Mouse (Mus musculus) kidney, embryonic 16.5 days (tissue): ENCODE results near the gene Paqr4. TPM values are rescaled to one million over a fixed set of nuclear protein-coding genes. Genes with fewer than 3 reads are reported as not detected.

ENCODE experiments used
- ATAC-seq: fragments of 200-750 bp; cut with Nextera tagmentation; 2 replicates; pipeline ENCODE4 v1.8.0; 2017; ENCODE audit warnings: moderate TSS enrichment; ENCODE audit not compliant: low FRiP score, low TSS enrichment
- H3K27ac ChIP-seq: fragments of 300-500 bp; sonication (generic); 2 replicates; pipeline ENCODE4 v1.5.1; 2014; ENCODE audit warnings: low read length
- H3K27me3 ChIP-seq: fragments of 300-500 bp; sonication (generic); 2 replicates; pipeline ENCODE4 v1.6.1; 2014; ENCODE audit warnings: low read length, control low read depth, mixed read lengths; ENCODE audit not compliant: insufficient read depth
- H3K36me3 ChIP-seq: fragments of 300-500 bp; sonication (generic); 2 replicates; pipeline ENCODE4 v1.6.1; 2014; ENCODE audit warnings: low read length, control low read depth, mixed read lengths; ENCODE audit not compliant: insufficient read depth
- H3K4me1 ChIP-seq: fragments of 300-500 bp; sonication (generic); 2 replicates; pipeline ENCODE4 v1.6.1; 2014; ENCODE audit warnings: low read length, control low read depth, mixed read lengths; ENCODE audit not compliant: insufficient read depth
- H3K4me2 ChIP-seq: fragments of 300-500 bp; sonication (generic); replicated peaks from 2 replicates; pipeline ENCODE4 v1.6.1; 2014; ENCODE audit warnings: low read depth, low read length
- H3K4me3 ChIP-seq: fragments of 300-500 bp; sonication (generic); 2 replicates; pipeline ENCODE4 v1.5.1; 2014; ENCODE audit warnings: mild to moderate bottlenecking, low read length
- H3K9ac ChIP-seq: fragments of 300-500 bp; sonication (generic); replicated peaks from 2 replicates; pipeline ENCODE4 v1.6.1; 2014; ENCODE audit warnings: low read length
- H3K9me3 ChIP-seq: fragments of 300-500 bp; sonication (generic); 2 replicates; pipeline ENCODE4 v1.6.1; 2016; ENCODE audit warnings: low read length, control low read depth
- WGBS: fragments of 180-500 bp; shearing (Covaris S2); extraction: QIAGEN DNeasy Blood & Tissue Kit; methylation state at CpG from one replicate; pipeline ENCODE4 v1.1.7; 2014; 5-methylcytosine and 5-hydroxymethylcytosine counted together
- polyA plus RNA-seq: library from polyadenylated mRNA; unstranded; fragments of >200 nt; fragmentation: Nextera tagmentation; extraction: Ambion mirVana; gene quantifications from 2 replicates; pipeline ENCODE4 v1.2.1, GENCODE M21; 2015

The Paqr4 gene
- 22.9 and 25.4 TPM in 2 replicates for polyA plus RNA-seq

DNA sequence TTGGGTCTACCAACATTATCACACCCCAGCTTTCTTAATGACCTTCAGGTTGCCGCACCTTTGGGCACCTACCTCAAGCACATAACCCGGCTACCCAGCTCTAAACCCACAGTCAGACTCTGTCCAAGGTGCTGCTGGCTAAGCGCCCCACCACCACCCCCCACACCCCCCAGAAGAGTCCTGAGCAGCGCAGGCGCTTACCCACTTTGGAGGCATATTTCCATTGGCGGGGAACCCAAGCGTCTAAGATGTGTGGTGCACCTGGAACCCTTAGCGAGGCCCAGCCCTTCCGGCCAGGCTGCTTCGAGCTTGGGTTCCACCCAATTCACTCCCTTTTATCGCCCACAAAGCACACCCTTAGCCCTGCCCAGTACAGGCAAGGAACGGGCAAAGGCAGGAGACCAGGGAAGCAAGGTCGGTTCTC, at the start of gene Paqr4:
Gene Paqr4 (minus strand): TSS at position 270 of the 424 bp plus-strand sequence.
- WGBS, result 6% methylated on average over 13 of the region's 13 CpGs
- ATAC-seq, result peak; percentile 16; the same call in 1 of the 2 replicates
- Histone ChIP-seq H3K4me2 (peak within 1 kb of the TSS; percentile 99), H3K4me1 (peaks cover 46% of the 10 kb centered on the region), H3K9ac (peak within 1 kb of the TSS; percentile 74), H3K4me3 (peak within 1 kb of the TSS; percentile 67), H3K27me3 (peaks cover 50% of the 10 kb centered on the region), H3K36me3 (peaks cover 9% of the 10 kb centered on the region; the same call in 1 of the 2 replicates), H3K9me3 (no peaks in the 10 kb centered on the region), H3K27ac (peak within 1 kb of the TSS; percentile 57; the same call in 1 of the 2 replicates)

DNA sequence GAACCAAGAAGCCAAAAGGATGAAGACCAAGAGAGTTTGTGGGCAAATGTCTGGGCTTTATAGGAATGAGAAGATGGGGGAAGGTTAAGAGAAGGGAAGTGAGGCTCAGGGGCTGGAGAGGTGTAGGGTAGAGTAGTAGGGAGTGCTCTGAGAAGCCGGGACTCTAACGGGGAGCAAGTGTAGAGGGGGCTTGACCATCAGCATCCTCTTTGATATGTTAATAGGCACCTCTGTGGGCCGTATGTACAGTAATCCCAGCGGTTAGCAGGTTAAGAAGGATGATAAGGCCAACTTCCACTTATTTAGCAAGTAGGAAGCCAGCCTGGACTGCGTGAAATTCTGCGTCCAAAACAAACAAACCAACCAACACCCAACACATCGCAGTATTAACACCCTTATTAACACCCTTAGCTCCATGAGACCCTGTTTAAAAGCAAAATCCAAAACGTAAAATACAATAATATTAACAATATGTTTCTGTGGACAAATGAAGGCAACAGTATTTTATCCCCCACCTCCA, 49.1 kb upstream of the Paqr4 start:
- H3K4me2 ChIP-seq, result peak overlapping the region; percentile 77
- H3K4me3 ChIP-seq, result peak overlapping the region; percentile 58
- H3K27me3 ChIP-seq, result no peaks in the 10 kb centered on the region
- WGBS, result 15% methylated on average over 8 of the region's 8 CpGs
- ATAC-seq, result no peak
- peaks cover 21% of the 10 kb centered on the region for H3K4me1 ChIP-seq
- peak overlapping the region; percentile 87 for H3K27ac ChIP-seq
- no peaks in the 10 kb centered on the region for H3K9me3 ChIP-seq
- peak overlapping the region; percentile 91 for H3K9ac ChIP-seq
- H3K36me3 ChIP-seq, result 0 out of 2 replicates have a peak, but pooled peaks cover 2% of the 10 kb centered on the region

DNA sequence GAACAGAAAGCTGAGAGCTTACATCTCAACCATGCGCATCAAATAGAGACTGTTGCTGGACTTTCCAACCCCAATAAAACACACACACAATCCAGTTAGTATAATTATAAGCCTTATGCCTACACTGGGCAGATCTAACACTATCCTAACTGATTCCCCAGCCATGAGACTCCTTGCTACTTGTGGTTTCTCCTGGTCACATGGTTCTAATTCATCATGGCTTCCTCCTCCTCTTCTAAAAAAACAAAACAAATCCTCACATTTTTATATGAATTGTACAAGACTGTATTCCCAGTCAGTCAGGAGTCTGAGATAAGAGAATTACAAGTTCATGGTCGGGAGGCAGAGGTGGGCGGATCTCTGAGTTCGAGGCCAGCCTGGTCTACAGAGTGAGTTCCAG, 48.3 kb upstream of the Paqr4 start:
- no peaks in the 10 kb centered on the region for H3K27me3 ChIP-seq
- 0 out of 2 replicates have a peak, but pooled peaks cover 2% of the 10 kb centered on the region for H3K36me3 ChIP-seq
- ATAC-seq, result no peak
- no peak overlapping the region for H3K4me2 ChIP-seq
- H3K9ac ChIP-seq, result no peak overlapping the region
- no peak overlapping the region for H3K4me3 ChIP-seq
- WGBS, result 87% methylated on average over 4 of the region's 4 CpGs
- H3K27ac ChIP-seq, result no peak overlapping the region
- H3K4me1 ChIP-seq, result peaks cover 21% of the 10 kb centered on the region
- H3K9me3 ChIP-seq, result no peaks in the 10 kb centered on the region

GRCm38 (mm10) chr17:23786510-23786931, 45.9 kb upstream of the Paqr4 start:
- peak overlapping the region; percentile 70 for H3K4me3 ChIP-seq
- 0 out of 2 replicates have a peak overlapping the region, but pooled peaks have one; percentile 13 for H3K27ac ChIP-seq
- H3K9ac ChIP-seq, result peak overlapping the region; percentile 80
- no peaks in the 10 kb centered on the region for H3K27me3 ChIP-seq
- no peaks in the 10 kb centered on the region for H3K36me3 ChIP-seq
- H3K9me3 ChIP-seq, result no peaks in the 10 kb centered on the region
- peak overlapping the region; percentile 91 for H3K4me2 ChIP-seq
- 13% methylated on average over 13 of the region's 13 CpGs for WGBS
- peaks cover 21% of the 10 kb centered on the region for H3K4me1 ChIP-seq
- no peak for ATAC-seq

- WGBS, result 1% methylated on average over 43 of the region's 43 CpGs
- Histone ChIP-seq H3K27ac (0 out of 2 replicates have a peak within 1 kb of the TSS, but pooled peaks have one; percentile 13), H3K9me3 (no peaks in the 10 kb centered on the region), H3K4me3 (peak within 1 kb of the TSS; percentile 70), H3K36me3 (no peaks in the 10 kb centered on the region), H3K4me2 (peak within 1 kb of the TSS; percentile 91), H3K4me1 (peaks cover 16% of the 10 kb centered on the region), H3K27me3 (no peaks in the 10 kb centered on the region), H3K9ac (peak within 1 kb of the TSS; percentile 80)
- ATAC-seq, result peak; percentile 70
These were observed 45.1 kb upstream of the Paqr4 start, which contains the start of gene Flywch2 for GRCm38 (mm10) chr17:23785561-23786471. Gene Flywch2 (minus strand): TSS chr17:23786081.

GRCm38 (mm10) chr17:23783352-23783751, 42.7 kb upstream of the Paqr4 start:
- no peak overlapping the region for H3K4me3 ChIP-seq
- no peak overlapping the region for H3K4me2 ChIP-seq
- peaks cover 5% of the 10 kb centered on the region; the same call in 1 of the 2 replicates for H3K4me1 ChIP-seq
- H3K27me3 ChIP-seq, result no peaks in the 10 kb centered on the region
- ATAC-seq, result no peak
- no peaks in the 10 kb centered on the region for H3K36me3 ChIP-seq
- H3K9me3 ChIP-seq, result no peaks in the 10 kb centered on the region
- H3K27ac ChIP-seq, result no peak overlapping the region
- no peak overlapping the region for H3K9ac ChIP-seq

DNA sequence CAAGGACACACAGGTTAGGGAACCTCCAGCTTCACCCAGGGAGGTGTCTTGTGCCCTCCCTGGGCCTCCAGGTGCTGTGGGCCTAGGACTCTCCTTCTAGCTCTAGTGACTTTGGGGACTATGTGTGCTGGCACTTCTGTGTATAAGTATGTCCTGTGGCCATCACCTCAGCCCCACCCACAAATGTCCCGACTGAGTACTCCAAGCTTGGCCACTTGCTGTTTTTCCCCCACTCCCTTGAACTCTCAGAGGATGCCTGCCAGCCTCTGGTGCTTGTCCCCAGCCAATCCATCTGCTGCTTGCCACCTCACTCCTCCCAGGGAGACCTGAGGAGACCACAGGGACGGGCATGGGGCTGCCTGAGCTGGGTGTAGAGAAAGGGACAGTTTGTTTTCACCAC, 37.8 kb upstream of the Paqr4 start:
- no peak overlapping the region for H3K27ac ChIP-seq

GRCm38 (mm10) chr17:23777141-23777540, 36.5 kb upstream of the Paqr4 start:
- no peaks in the 10 kb centered on the region for H3K9me3 ChIP-seq
- H3K9ac ChIP-seq, result no peak overlapping the region
- no peak for ATAC-seq
- H3K4me1 ChIP-seq, result peaks cover 4% of the 10 kb centered on the region; the same call in 1 of the 2 replicates
- no peaks in the 10 kb centered on the region for H3K36me3 ChIP-seq
- no peak overlapping the region for H3K4me3 ChIP-seq
- H3K27ac ChIP-seq, result no peak overlapping the region
- H3K27me3 ChIP-seq, result no peaks in the 10 kb centered on the region
- WGBS, result 74% methylated on average over 2 of the region's 2 CpGs
- H3K4me2 ChIP-seq, result no peak overlapping the region

More for the DNA sequence above, 37.8 kb upstream of the Paqr4 start:
- Histone ChIP-seq H3K4me1 (peaks cover 4% of the 10 kb centered on the region; the same call in 1 of the 2 replicates), H3K9ac (no peak overlapping the region), H3K27me3 (no peaks in the 10 kb centered on the region), H3K4me2 (no peak overlapping the region), H3K9me3 (no peaks in the 10 kb centered on the region), H3K4me3 (no peak overlapping the region), H3K36me3 (no peaks in the 10 kb centered on the region)
- ATAC-seq, result no peak
- 52% methylated on average over 2 of the region's 2 CpGs for WGBS

- H3K4me1 ChIP-seq, result peaks cover 4% of the 10 kb centered on the region; the same call in 1 of the 2 replicates
- 75% methylated on average over 10 of the region's 10 CpGs for WGBS
- no peak for ATAC-seq
- H3K36me3 ChIP-seq, result no peaks in the 10 kb centered on the region
- no peak overlapping the region for H3K4me3 ChIP-seq
- H3K27ac ChIP-seq, result no peak overlapping the region
- H3K9ac ChIP-seq, result no peak overlapping the region
- H3K9me3 ChIP-seq, result no peaks in the 10 kb centered on the region
- H3K4me2 ChIP-seq, result no peak overlapping the region
- H3K27me3 ChIP-seq, result no peaks in the 10 kb centered on the region
These were observed 35.5 kb upstream of the Paqr4 start for GRCm38 (mm10) chr17:23776216-23776615.
